Mouse (Mus musculus): ENCODE data around the gene Cyp19a1.

DNA sequence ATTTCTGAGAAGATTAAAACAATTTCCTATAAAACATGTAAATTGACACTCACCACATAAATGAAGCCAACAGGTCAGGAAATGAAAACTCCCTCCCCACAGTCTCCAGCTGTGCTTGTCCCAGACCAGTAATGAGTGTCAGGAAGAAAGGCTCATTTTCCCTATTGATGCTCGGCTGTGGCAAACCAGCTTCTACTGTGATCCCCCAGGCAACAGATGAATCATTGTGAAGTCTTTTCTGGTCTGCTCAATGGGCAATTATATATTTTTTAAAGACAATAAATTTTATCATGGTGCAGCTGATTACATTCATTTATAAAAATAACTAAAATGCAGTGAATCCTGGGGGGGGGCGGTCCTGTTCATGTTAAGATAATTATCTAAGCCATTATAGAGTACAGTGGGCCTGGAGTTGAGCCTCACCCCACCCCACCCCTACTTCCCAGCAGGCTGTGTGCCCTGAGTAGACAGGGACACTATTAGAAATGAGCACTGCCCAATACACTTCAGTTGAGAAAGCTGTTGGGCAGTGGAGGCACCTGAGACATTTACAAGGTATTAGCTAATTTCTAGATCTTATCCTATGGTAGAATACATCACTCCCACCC lies 40.9 kb upstream of the Cyp19a1 start:
- TF ChIP-seq POLR2A (IDR thresholded peaks at IDR 0.05; ENCODE audit: insufficient read depth, low read depth, low read length) (no peak), EP300 (IDR thresholded peaks at IDR 0.05; ENCODE audit: insufficient read depth, low read depth, low read length) (no peak)
